Mouse (Mus musculus): ENCODE measurements around the gene Ms4a1.
"Not testable (repeated sequence)": the region's sequence is repeated elsewhere in the genome, so short reads cannot be mapped to it uniquely, and the experiment has no call there.

Ms4a1 gene

DNA sequence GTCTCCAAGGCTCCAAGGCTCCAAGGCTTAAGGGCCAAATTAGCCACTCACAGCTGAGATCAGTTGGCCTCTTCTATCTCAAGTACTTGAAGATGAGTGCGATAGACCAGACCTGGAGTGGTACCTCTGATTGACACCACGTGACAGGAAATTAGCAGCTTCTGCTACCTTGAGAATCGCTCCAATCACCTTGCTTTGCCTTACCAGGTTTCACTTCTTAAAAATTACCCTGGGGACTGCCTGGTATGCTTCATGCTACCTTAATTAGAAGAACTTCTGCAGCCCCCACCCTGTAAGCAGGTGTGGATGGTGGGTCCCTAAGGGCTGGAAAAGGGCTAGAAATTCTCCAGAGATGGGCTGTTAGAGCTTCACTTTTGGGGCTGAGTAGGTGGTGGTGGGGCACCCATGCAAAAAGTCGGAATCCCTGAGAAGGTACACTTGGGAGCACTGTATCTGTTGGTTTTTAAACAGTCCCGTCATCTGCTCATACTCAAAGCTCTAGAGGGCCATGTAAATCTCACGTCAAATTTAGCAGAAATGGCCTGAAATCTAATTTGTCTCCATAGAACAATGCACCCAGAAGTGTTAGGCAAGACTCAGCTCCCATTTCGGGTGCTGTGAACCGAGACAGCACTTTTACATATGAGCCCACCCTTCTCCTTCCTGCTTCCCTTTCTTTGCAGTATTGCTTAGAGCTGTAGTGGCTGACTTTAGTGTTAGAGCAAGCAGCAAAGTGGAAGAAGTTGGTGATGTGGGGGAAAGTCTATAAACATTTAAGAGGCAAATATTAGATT is at the start of gene Ms4a1:
Gene Ms4a1, minus strand, starts transcription at position 190 of the 794 bp plus-strand sequence.
- DNase-seq (ENCODE audit: low spot score) = no peak

DNA sequence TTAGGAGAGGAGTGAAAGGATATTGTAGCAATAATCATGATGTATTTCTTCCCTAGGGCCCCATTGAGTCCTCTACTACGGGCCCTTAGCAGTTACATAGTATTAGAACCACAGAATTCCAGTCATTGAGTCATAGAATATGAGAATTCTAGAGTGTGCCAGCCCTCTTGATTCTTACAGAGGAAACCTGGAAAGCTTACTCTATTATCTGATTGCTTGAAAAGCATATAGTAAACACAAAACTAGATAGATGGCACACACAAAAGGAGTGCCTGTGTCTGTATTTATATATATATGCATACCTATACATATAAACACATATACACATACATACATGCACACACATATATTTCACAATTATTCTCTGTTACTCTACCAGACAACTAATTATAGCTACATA is 48.3 kb upstream of the Ms4a1 start, which contains the start of gene Ms4a14:
Gene Ms4a14, minus strand, starts transcription at position 101 of the 400 bp plus-strand sequence.
- DNase-seq (ENCODE audit: low spot score) = no peak

GRCm38 (mm10) chr19:11308888-11309287 is 42.8 kb upstream of the Ms4a1 start:
- no peak for DNase-seq (ENCODE audit: low spot score)

GRCm38 (mm10) chr19:11299529-11299928 is 33.5 kb upstream of the Ms4a1 start:
- DNase-seq (ENCODE audit: low spot score) = not testable (repeated sequence)

DNA sequence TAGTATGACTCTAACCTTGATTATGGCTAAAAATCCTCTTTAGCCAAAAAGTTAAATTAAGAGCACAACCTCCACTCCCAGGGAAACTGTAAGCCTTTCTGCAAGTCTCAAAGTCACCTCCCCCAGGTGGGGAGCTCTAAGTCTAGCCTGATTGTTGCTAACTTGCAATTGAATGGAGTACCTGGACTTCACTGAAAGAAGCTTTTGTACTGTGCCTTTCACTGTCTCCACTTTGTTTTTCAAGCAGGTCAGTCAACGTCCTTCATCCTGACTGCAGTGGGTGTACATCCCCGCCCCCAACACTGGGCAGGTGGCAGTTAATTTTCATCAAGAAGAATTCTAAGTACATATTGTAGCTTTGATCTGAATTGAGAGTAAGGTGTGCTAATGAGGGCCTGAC is 32.9 kb upstream of the Ms4a1 start:
- no peak for DNase-seq (ENCODE audit: low spot score)

DNA sequence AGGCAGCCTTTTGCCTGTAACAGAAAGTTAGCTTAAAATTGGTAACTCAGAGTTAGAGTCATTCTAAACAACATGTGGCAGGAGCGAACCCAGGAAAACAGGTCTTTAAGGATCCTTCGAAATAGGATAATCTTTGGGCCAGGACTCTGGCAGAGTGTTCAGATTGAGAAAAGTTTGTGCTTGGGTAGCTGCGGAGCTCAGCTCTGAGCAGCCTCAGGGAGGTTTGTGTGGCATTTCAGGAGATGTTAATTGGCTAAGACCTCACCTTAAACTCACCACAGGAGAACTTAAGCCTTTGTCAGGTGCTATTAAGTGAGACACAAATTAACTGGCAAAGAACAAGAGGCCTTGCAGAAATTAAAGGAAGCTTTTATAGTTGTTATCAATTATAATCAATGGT is 27.6 kb upstream of the Ms4a1 start:
- DNase-seq (ENCODE audit: low spot score) = not testable (repeated sequence)

DNA sequence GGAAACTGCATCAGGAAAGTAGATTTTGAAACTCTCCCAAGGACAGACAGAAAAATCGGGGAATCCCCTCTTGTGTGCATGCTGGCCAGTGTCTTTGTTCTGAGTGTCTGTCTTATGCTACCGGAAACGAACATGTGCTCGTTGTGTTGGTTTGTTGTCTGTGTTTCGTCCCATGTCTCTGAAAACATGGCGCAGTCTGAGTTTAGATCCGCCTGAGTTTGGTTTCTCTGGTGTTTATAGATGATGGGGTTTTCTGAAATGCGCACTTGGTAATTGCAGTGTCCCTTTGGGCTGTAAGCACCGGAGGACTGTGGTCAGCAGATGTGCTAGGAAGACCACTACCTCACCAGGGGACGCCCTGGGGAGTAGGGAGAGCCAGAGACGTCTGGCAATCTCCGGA is 26.9 kb upstream of the Ms4a1 start:
- no peak for DNase-seq (ENCODE audit: low spot score)

DNA sequence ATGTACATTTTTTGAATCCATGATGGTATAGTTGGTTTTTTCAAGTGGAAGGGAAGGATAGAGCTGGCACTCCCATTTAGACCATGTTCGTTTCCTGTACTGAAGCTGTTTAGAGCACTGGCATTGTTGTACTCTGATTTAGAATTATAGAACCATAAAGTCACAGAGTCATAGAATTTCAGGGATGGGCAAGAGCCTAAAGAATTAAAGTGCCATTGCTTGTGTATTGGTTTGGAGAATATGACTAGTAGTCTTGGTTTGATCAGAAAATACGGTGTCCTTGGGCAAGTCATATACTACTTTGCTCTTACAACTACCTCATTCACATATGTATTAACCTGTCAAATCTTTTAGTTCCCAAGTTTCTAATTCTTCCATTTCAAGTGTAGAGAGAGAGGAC is 17.7 kb upstream of the Ms4a1 start, which contains the start of gene Ms4a5:
Gene Ms4a5, minus strand, starts transcription at position 101 of the 400 bp plus-strand sequence.
- no peak for DNase-seq (ENCODE audit: low spot score)

- no peak for DNase-seq (ENCODE audit: low spot score)
These were observed 14.2 kb upstream of the Ms4a1 start for GRCm38 (mm10) chr19:11280223-11280622.

GRCm38 (mm10) chr19:11276431-11276830 is 10.4 kb upstream of the Ms4a1 start:
- DNase-seq (ENCODE audit: low spot score) = no peak

DNA sequence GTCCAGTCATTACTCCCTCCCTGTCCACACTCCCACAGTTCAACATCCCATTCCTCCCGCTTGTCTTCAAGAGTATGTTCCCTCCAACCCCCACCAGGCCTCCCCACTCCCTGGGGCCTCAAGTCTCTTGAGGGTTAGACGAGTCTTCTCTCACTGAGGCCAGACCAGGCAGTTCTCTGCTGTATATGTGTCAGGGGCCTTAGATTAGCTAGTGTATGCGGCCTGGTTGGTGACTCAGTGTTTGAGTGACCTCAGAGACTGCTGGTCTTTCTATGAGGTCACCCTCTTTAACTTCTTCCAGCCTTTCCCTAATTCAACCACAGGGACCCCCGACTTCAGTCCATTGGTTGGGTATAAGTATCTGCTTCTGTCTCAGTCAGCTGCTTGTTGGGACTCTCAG is 915 bp upstream of the Ms4a1 start:
- DNase-seq (ENCODE audit: low spot score) = no peak

DNA sequence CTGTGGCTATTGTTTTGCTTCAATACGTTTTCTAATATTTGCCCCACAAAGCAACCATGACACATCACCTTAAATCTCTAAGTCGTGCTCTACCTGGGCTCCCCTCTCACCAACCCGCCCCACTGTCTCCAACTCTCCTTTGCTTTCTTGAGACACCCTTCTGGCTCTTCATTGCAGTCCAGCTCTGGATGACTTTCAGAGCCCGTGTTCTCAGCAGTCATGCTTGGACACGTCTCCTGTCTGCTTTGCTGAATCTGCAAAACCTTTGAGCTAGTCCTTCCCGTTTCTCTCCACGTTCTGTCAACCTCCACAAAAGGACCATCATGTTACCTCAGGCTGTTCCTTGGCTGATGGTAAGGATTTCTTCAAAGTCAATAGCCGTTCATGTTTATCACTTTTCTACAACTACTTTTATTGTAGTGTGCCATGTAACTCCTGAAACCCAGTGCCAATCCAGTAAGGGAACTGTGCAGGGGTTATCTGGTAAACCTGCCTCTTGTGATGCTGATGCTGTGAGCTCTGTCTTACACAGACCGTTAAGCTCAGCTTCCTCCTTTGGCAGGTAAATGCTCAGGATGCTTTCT is 1.3 kb downstream of the Ms4a1 start:
- DNase-seq (ENCODE audit: low spot score) = no peak

DNA sequence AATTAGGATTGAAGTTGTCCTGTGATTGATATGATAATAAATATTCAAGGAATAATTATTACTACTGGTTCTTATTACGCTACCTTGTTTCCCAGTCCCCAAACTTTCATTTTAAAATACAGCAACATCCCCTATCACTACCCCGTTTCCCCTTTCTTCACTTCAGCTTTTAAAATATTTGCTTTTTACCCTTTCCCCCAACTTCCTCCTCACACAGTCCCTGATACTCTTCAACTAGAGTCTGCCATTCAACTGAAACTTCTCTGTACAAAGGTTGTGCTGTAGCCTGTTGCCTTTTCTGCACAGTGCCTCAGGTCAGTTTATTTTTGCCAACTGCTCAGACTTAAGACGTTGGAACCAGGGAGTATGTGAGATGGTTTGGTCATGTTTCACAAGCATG is 2.5 kb downstream of the Ms4a1 start:
- no peak for DNase-seq (ENCODE audit: low spot score)

- DNase-seq (ENCODE audit: low spot score) = not testable (repeated sequence)
These were observed 3.1 kb downstream of the Ms4a1 start for GRCm38 (mm10) chr19:11262932-11263331.

DNA sequence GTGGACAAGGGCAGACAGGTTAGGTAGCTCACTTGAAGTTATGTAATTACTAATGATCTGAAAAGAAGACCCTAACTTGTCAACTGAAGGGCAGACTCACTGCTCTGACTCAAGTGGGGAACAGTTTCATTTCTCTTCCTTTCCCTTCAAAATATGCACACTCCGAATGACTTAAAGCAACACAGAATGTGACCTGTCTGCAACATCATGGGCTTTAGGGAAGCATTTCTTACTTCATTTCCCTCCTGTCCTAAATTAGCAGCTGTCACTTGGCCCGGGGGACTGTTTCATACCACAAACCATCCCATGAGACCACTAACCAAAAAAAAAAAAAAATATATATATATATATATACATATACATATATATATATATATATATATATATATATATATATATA is 4.5 kb downstream of the Ms4a1 start:
- no peak for DNase-seq (ENCODE audit: low spot score)

- no peak for DNase-seq (ENCODE audit: low spot score)
These were observed 21.8 kb downstream of the Ms4a1 start for GRCm38 (mm10) chr19:11244230-11244629.

DNA sequence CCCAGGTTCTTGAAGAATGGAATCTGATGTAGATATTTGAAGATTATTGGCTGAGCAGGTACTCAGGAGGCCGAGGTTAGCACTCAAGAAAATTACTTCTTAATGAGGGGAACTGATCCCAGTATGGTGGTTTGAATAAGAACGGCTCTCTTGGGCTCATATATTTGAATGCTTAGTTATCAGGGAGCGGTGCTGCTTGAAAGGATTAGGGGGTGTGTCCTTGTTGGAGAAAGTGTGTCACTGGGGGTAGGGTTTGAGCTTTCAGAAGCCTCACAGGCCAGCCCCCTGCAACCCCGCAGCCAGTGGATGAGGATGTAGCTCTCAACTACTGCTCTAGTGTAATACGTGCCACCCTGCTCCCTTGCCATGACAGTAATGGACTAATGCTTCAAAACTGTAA is 23.5 kb downstream of the Ms4a1 start:
- DNase-seq (ENCODE audit: low spot score) = no peak

DNA sequence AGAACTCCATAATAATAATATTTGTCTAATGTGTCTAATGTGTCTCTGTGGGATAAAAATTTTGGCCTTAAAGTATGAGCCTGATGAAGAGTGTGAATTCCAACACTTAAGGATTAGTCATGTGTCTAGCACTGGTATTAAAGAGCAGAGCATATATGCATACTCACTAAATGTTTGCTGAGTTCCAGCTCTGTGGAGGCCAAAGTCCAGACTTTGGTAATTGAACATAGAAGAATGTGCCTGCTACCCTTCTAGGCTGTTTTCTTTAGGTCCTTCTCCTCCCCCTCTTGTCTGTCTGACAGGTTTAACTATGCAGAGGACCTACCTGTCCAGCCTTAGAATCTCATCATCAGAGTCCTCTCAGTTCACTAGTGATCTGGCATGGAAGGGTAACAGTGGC is 30.2 kb downstream of the Ms4a1 start:
- no peak for DNase-seq (ENCODE audit: low spot score)

- no peak for DNase-seq (ENCODE audit: low spot score)
These were observed 30.9 kb downstream of the Ms4a1 start for GRCm38 (mm10) chr19:11234921-11235735.

DNA sequence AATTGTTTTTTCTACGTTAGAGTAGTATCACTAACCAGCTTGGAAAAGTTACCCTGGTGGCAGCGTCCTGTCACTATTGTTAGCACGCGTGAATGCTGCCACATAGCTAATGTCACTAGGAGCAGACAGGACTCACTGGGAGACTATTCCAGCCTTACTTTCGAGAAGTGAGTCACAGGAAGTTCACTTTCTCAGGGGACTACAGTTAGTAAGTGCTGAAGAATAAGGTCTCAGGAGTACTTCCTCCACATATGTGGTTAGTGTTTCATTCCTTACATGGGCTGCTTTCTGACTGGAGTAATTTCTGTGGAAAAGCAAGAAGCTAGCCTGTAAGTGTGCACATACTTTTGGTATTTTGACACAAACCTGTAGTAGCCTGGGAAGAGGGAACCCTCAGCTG is 31.8 kb downstream of the Ms4a1 start:
- no peak for DNase-seq (ENCODE audit: low spot score)

DNA sequence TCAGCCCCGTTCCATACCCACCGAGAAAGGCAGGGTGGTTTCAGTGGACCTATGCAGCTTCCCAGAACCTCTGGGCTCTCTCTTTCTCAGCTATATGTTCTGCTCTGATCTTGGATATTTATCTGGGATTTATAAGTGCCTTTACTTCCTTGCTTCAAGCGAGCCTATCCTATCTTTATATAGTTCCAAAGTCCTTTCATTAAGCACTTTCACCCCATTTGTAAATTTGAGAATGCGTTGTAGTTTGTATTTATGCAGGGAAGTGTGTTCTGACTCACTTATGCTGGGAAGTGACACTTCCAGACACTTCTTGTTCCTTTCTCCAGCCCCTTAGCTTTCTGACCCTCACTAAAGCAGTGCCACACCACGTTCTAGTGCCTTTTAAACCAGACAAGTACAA is 33.7 kb downstream of the Ms4a1 start, which contains the start of gene Ms4a12:
Gene Ms4a12, minus strand, starts transcription at position 101 of the 400 bp plus-strand sequence.
- DNase-seq (ENCODE audit: low spot score) = no peak
